Comparison of ENCODE assay signal across 15 mouse cellular contexts in genomic region chr6:42370630-42371363, GRCm38 (mm10). TPM values are rescaled to one million over a fixed set of nuclear protein-coding genes. Genes with fewer than 3 reads are reported as not detected.
DNase-seq lines count a peak whose midpoint lies in the region; ATAC-seq lines count a peak whose summit lies in the region.
"Had no signal": no experiment of that assay in that cellular context is flagged by ENCODE, and none has a peak within 500 bp of the region (broad histone marks: within the 10 kb centered on the region; RNA-seq: fewer than 3 reads in every experiment).

No protein-coding gene starts in this region.

- peak; percentile 52 to 63 for DNase-seq in heart, adult 18-20 months
- DNase-seq in heart, adult 8-10 months (ENCODE audit: low spot score): no peak
- peak; percentile 68 for DNase-seq in kidney, postnatal 10 days
- no peak for DNase-seq in midbrain, embryonic 10.5 days (ENCODE audit: low spot score)
- peak; percentile 60 for DNase-seq in retina, postnatal 7 days (ENCODE audit: low read depth, low spot score)
- no peak for DNase-seq in gastrocnemius, postnatal 4 days (ENCODE audit: low spot score in 2 of 2)
- DNase-seq: cerebellum, adult 11-12 months; right cerebral cortex, postnatal 4 days had no signal

- no peak overlapping the region for H3K4me3 ChIP-seq in kidney, embryonic 16.5 days (ENCODE audit: low read length)
- no peak overlapping the region for H3K4me3 ChIP-seq in midbrain, embryonic 10.5 days
- no peak overlapping the region for H3K4me3 ChIP-seq in midbrain, embryonic 13.5 days (replicated peaks)

- ATAC-seq in kidney, embryonic 16.5 days (ENCODE audit: low FRiP score, low TSS enrichment): no peak
- ATAC-seq in midbrain, embryonic 13.5 days: no peak

- no peaks in the 10 kb centered on the region for H3K9me3 ChIP-seq in kidney, embryonic 16.5 days (ENCODE audit: low read length)
- H3K9me3 ChIP-seq in midbrain, embryonic 10.5 days (replicated peaks): no peaks in the 10 kb centered on the region
- H3K9me3 ChIP-seq in midbrain, embryonic 13.5 days: no peaks in the 10 kb centered on the region

- no peak overlapping the region for H3K9ac ChIP-seq in kidney, embryonic 16.5 days (replicated peaks; ENCODE audit: low read length)
- no peak overlapping the region for H3K9ac ChIP-seq in midbrain, embryonic 13.5 days (replicated peaks)

- no peak overlapping the region for H3K27ac ChIP-seq in kidney, embryonic 16.5 days (ENCODE audit: low read length)
- 0 out of 2 replicates have a peak overlapping the region, but pooled peaks have one; percentile 19 for H3K27ac ChIP-seq in midbrain, embryonic 10.5 days (replicated peaks)
- H3K27ac ChIP-seq in midbrain, embryonic 13.5 days: no peak overlapping the region
- H3K27ac ChIP-seq: kidney, postnatal 0 days had no signal

- H3K36me3 ChIP-seq in kidney, embryonic 16.5 days (ENCODE audit: insufficient read depth, low read length): no peaks in the 10 kb centered on the region
- H3K36me3 ChIP-seq in midbrain, embryonic 10.5 days: no peaks in the 10 kb centered on the region
- H3K36me3 ChIP-seq in midbrain, embryonic 13.5 days: no peaks in the 10 kb centered on the region

- WGBS in kidney, embryonic 16.5 days: 58% methylated on average over 4 of the region's 4 CpGs
- WGBS in midbrain, embryonic 10.5 days: 35% methylated on average over 4 of the region's 4 CpGs
- WGBS in midbrain, embryonic 13.5 days: 48% methylated on average over 4 of the region's 4 CpGs

- H3K4me1 ChIP-seq in kidney, embryonic 16.5 days (ENCODE audit: insufficient read depth, low read length): peaks cover 17% of the 10 kb centered on the region
- peaks cover 49% of the 10 kb centered on the region for H3K4me1 ChIP-seq in midbrain, embryonic 10.5 days
- H3K4me1 ChIP-seq in midbrain, embryonic 13.5 days (replicated peaks): peaks cover 15% of the 10 kb centered on the region

- no peak overlapping the region for H3K4me2 ChIP-seq in kidney, embryonic 16.5 days (replicated peaks; ENCODE audit: low read depth, low read length)
- H3K4me2 ChIP-seq in midbrain, embryonic 13.5 days (replicated peaks): no peak overlapping the region
- H3K4me2 ChIP-seq: liver, embryonic 11.5 days had no signal

- H3K27me3 ChIP-seq in kidney, embryonic 16.5 days (ENCODE audit: insufficient read depth, low read length): no peaks in the 10 kb centered on the region
- H3K27me3 ChIP-seq in midbrain, embryonic 10.5 days (ENCODE audit: low read depth, poor library complexity, severe bottlenecking): peaks cover 49% of the 10 kb centered on the region
- peaks cover 35% of the 10 kb centered on the region for H3K27me3 ChIP-seq in midbrain, embryonic 13.5 days

RNA-seq across cellular contexts. Expression of gene Epha1, which starts 2.3 kb away (rescaled TPM):
- total RNA-seq in heart, adult 18-20 months (2021): under 1 TPM; 0.20 to 0.26 TPM
- total RNA-seq in heart, adult 8-10 months (2022): under 1 TPM; 0.19 to 0.37 (median 0.27) TPM
- 8.2 and 8.6 TPM in 2 replicates for polyA plus RNA-seq in kidney, embryonic 16.5 days (2015; fragmentation: Nextera tagmentation; extraction: Ambion mirVana)
- polyA plus RNA-seq in midbrain, embryonic 10.5 days (2016; fragmentation: Nextera tagmentation; extraction: Ambion mirVana): 1.2 and 1.5 TPM in 2 replicates
- 0.24 TPM in 2 replicates for polyA plus RNA-seq in midbrain, embryonic 13.5 days (2015; fragmentation: Nextera tagmentation; extraction: Ambion mirVana)
- under 1 TPM; 0.27 to 0.57 TPM for total RNA-seq in gastrocnemius, postnatal 4 days (2021)
- total RNA-seq: MEL had no signal

RNA-seq across cellular contexts. Expression of gene Zyx, which starts 21.4 kb away (rescaled TPM):
- total RNA-seq in heart, adult 18-20 months (2021): 10 to 100 TPM; 50.2 to 51.8 TPM
- 10 to 100 TPM; 39.3 to 47.4 (median 44.6) TPM for total RNA-seq in heart, adult 8-10 months (2022)
- polyA plus RNA-seq in kidney, embryonic 16.5 days (2015; fragmentation: Nextera tagmentation; extraction: Ambion mirVana): 115 and 130 TPM in 2 replicates
- 84.5 and 88.1 TPM in 2 replicates for polyA plus RNA-seq in midbrain, embryonic 10.5 days (2016; fragmentation: Nextera tagmentation; extraction: Ambion mirVana)
- polyA plus RNA-seq in midbrain, embryonic 13.5 days (2015; fragmentation: Nextera tagmentation; extraction: Ambion mirVana): 43.2 and 46.2 TPM in 2 replicates
- 100 to 1,000 TPM; 113 to 128 TPM for total RNA-seq in gastrocnemius, postnatal 4 days (2021)

RNA-seq across cellular contexts. Expression of gene Tas2r143, which starts 29.2 kb away (rescaled TPM):
- total RNA-seq in heart, adult 18-20 months (2021): not detected
- total RNA-seq in heart, adult 8-10 months (2022): not detected
- polyA plus RNA-seq in kidney, embryonic 16.5 days (2015; fragmentation: Nextera tagmentation; extraction: Ambion mirVana): not detected in 2 replicates
- polyA plus RNA-seq in midbrain, embryonic 10.5 days (2016; fragmentation: Nextera tagmentation; extraction: Ambion mirVana): not detected in 2 replicates
- not detected in 2 replicates for polyA plus RNA-seq in midbrain, embryonic 13.5 days (2015; fragmentation: Nextera tagmentation; extraction: Ambion mirVana)
- under 1 TPM in 1 of 2 experiments, not detected in 1; 0.54 TPM for total RNA-seq in gastrocnemius, postnatal 4 days (2021)
- total RNA-seq: hematopoietic stem cell, adult 5-6 weeks; left cerebral cortex, adult 18-20 months; MEL had no signal
- polyA plus RNA-seq: kidney, postnatal 0 days; liver, embryonic 11.5 days had no signal

RNA-seq across cellular contexts. Expression of gene Tas2r135, which starts 34.4 kb away (rescaled TPM):
- total RNA-seq in heart, adult 18-20 months (2021): not detected
- total RNA-seq in heart, adult 8-10 months (2022): under 1 TPM in 1 of 4 experiments, not detected in 3; 0.25 TPM
- not detected in 2 replicates for polyA plus RNA-seq in kidney, embryonic 16.5 days (2015; fragmentation: Nextera tagmentation; extraction: Ambion mirVana)
- not detected in 2 replicates for polyA plus RNA-seq in midbrain, embryonic 10.5 days (2016; fragmentation: Nextera tagmentation; extraction: Ambion mirVana)
- not detected in 2 replicates for polyA plus RNA-seq in midbrain, embryonic 13.5 days (2015; fragmentation: Nextera tagmentation; extraction: Ambion mirVana)
- total RNA-seq in gastrocnemius, postnatal 4 days (2021): not detected
- total RNA-seq: hematopoietic stem cell, adult 5-6 weeks; left cerebral cortex, adult 18-20 months; MEL had no signal
- polyA plus RNA-seq: kidney, postnatal 0 days; liver, embryonic 11.5 days had no signal

RNA-seq across cellular contexts. Expression of gene Fam131b, which starts 46.4 kb away (rescaled TPM):
- total RNA-seq in heart, adult 18-20 months (2021): under 1 TPM; 0.35 to 0.44 TPM
- total RNA-seq in heart, adult 8-10 months (2022): under 1 TPM; 0.44 to 0.82 (median 0.51) TPM
- 0.11 and 0.13 TPM in 2 replicates for polyA plus RNA-seq in kidney, embryonic 16.5 days (2015; fragmentation: Nextera tagmentation; extraction: Ambion mirVana)
- polyA plus RNA-seq in midbrain, embryonic 10.5 days (2016; fragmentation: Nextera tagmentation; extraction: Ambion mirVana): 2.2 and 2.4 TPM in 2 replicates
- 5.4 and 5.7 TPM in 2 replicates for polyA plus RNA-seq in midbrain, embryonic 13.5 days (2015; fragmentation: Nextera tagmentation; extraction: Ambion mirVana)
- total RNA-seq in gastrocnemius, postnatal 4 days (2021): 1 to 10 TPM; 2.2 TPM
- total RNA-seq: hematopoietic stem cell, adult 5-6 weeks; MEL had no signal
- polyA plus RNA-seq: kidney, postnatal 0 days had no signal

Comparison
In these comparisons a context has a peak if more than half of its experiments do, and no peak if none do; other contexts are left out.
1. DNase-seq: peak in heart, adult 18-20 months (2 of 2), kidney, postnatal 10 days (single experiment) and retina, postnatal 7 days (single experiment); none in heart, adult 8-10 months (single experiment), midbrain, embryonic 10.5 days (single experiment) and gastrocnemius, postnatal 4 days (0 of 2).